Mouse (Mus musculus) bone marrow, adult 2 months (tissue): ENCODE results near the gene Tex45. TPM values are rescaled to one million over a fixed set of nuclear protein-coding genes. Genes with fewer than 3 reads are reported as not detected.
A peak's percentile ranks its signal among the peaks of the same experiment; 100 is the strongest.

Source experiments
- H3K27ac ChIP-seq: fragments of 200-500 bp; 2 replicates; pipeline ENCODE4 v1.5.1; 2012; ENCODE audit warnings: low read depth, mild to moderate bottlenecking, control low read depth, inconsistent platforms, low read length; ENCODE audit not compliant: control insufficient read depth, poor library complexity, insufficient read depth
- H3K4me1 ChIP-seq: fragments of 200-500 bp; 2 replicates; pipeline ENCODE4 v1.6.1; 2011; ENCODE audit warnings: low read length; ENCODE audit not compliant: control insufficient read depth, insufficient read depth
- H3K4me3 ChIP-seq: fragments of 200-500 bp; replicated peaks from 2 replicates; pipeline ENCODE3; 2011; ENCODE audit warnings: mild to moderate bottlenecking, low read depth, low read length, control low read depth; ENCODE audit not compliant: control insufficient read depth
- CTCF ChIP-seq: fragments of 200-500 bp; IDR thresholded peaks from 2 replicates; pipeline ENCODE4 v1.5.1; 2011; ENCODE audit warnings: low read length, control low read depth; ENCODE audit not compliant: control insufficient read depth, insufficient read depth
- POLR2A ChIP-seq: fragments of 200-500 bp; IDR thresholded peaks from 2 replicates; pipeline ENCODE4 v1.6.1; 2011; ENCODE audit warnings: low read depth, mild to moderate bottlenecking, control low read depth, low read length, borderline replicate concordance; ENCODE audit not compliant: control insufficient read depth
- WGBS: fragments of 180-500 bp; shearing (Covaris S2); methylation state at CpG from one replicate; pipeline ENCODE4 v1.1.7; 2018; 5-methylcytosine and 5-hydroxymethylcytosine counted together
- polyA plus RNA-seq: library from polyadenylated mRNA; stranded (reverse); fragments of >200 nt; gene quantifications from 2 replicates; pipeline ENCODE4 v1.2.4, GENCODE M21; 2011; ENCODE audit warnings: low replicate concordance; ENCODE audit not compliant: missing spikeins, insufficient read depth, insufficient read length

Tex45 gene
- polyA plus RNA-seq, 1 experiment = 1.00 TPM

DNA sequence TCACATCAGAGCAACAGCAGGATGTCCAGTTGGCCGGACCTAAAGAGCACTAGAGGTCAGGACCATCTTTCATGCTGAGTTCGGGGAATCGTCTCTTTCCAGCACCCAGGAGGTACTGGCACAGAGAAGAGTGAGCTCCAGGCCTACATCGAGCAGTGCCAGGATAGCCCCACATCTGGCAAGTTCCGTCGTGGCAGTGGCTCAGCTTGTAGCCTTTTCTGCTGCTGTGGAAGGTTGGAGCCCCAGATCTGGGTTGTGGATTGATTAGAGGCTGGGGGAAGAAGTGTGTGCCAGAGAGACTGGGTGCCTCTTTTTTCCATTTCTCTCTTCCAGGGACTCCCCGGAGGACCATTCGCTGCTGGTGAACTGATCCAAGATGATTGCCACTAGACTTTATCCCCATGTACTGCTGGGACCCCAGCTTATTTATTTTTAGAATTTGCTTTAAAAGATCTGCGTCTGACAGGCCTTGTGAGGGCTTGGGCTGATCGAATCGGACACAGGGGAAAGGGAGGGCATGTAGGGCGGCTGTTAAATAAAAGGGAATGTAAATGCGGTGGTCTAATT is 44.1 kb downstream of the Tex45 start:
- Histone ChIP-seq H3K27ac (no peak overlapping the region; the same call in 1 of the 2 replicates), H3K4me1 (no peaks in the 10 kb centered on the region; the same call in 1 of the 2 replicates), H3K4me3 (peak overlapping the region; percentile 80)
- WGBS = 43% methylated on average over 13 of the region's 13 CpGs
- TF ChIP-seq CTCF (no peak), POLR2A (no peak)

DNA sequence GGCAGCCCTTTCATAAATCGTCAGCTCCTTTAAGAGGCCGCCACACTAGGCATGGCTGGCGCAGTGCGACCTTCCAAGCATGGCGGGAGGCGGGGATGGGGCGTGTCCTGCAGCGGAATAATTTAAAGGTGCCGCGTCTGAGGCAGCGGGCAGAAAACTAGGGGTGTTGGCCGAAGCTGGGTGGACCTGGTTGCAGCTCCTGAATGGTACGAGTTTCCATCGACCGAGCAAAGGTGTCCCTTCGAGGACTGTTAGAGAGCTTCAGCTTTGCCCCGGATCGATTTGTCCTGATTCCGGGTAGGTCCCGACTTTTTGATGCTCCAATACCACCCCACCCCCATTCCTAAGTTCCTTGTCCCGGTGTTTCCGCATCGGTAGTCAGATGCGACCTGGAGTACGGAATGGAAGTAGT is 44.6 kb downstream of the Tex45 start, which contains the start of gene Pnpla6:
TSS of gene Pnpla6 (plus strand) at position 125 of the 412 bp plus-strand sequence.
- Histone ChIP-seq H3K27ac (peak within 1 kb of the TSS; percentile 44), H3K4me3 (peak within 1 kb of the TSS; percentile 80), H3K4me1 (no peaks in the 10 kb centered on the region; the same call in 1 of the 2 replicates)
- TF ChIP-seq POLR2A (peak; percentile 82; the same call in 1 of the 2 replicates), CTCF (no peak)
- under 1% methylated on average over 25 of the region's 25 CpGs for WGBS

DNA sequence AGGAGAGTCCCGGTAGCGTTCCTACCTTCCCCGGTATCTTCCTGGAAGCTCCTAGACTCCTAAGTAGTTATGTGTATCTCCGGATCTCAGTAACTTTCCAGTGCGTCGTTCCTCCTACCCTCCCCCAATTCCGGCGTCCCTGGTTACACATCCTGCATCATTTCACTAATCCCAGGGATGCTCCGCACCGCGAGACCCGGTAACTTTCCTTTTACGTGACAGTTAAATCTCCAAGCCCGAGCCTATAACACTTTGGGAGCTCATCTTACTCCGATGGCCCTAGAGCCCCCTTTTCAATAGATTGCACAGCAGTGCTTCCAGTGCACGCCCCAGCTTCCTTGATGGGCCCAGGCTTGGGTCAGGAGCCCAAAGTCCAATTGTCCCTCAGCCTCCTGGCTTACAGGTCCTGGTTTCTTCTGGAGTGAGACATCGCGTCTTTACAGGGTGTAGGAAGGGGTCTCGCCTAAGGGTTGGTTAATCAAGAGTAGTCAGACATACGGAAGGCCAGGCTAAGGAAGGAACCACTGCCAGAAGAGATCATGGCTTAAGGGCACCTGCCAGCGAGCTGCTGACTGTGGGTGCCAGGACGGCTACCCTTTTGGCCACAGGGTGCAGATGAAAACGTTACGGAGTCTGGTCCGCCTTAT is 45.2 kb downstream of the Tex45 start:
- Histone ChIP-seq H3K27ac (peak overlapping the region; percentile 44), H3K4me3 (peak overlapping the region; percentile 80), H3K4me1 (no peaks in the 10 kb centered on the region; the same call in 1 of the 2 replicates)
- WGBS = under 1% methylated on average over 25 of the region's 25 CpGs
- TF ChIP-seq CTCF (no peak), POLR2A (no peak)

DNA sequence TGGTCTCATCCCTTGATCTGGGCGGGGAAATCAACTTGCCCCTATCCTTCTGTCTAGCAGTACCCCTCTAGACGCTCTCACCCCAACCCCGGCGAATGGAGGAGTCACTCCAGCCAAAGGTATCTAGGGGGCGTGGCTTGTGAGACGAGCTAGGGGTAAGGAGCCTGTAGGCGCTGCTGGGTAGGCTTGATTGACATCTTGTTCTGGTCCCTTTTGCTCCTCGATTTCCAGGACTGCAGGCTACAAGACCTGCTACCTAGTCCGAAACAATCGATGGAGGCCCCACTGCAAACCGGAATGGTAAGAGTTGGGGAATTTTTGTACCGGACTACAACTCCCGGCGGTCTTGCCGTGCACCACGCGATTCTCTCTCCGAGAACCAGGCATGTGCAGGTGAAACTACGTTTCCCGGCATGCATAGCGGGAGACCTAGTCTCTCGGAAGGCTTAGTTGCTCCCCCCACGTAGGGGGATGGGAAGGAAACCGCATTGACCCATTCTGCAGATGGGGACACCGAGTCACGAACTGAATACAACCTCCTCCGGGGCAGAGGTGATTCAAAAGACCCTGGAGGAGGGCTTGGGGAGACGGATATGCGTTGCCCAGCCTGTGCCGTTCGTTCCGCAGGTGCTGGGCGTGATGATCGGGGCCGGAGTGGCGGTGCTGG is 45.9 kb downstream of the Tex45 start:
- Histone ChIP-seq H3K4me3 (peak overlapping the region; percentile 80), H3K27ac (peak overlapping the region; percentile 44), H3K4me1 (no peaks in the 10 kb centered on the region; the same call in 1 of the 2 replicates)
- TF ChIP-seq CTCF (no peak), POLR2A (peak; percentile 15; the same call in 1 of the 2 replicates)
- WGBS = under 1% methylated on average over 36 of the region's 36 CpGs

DNA sequence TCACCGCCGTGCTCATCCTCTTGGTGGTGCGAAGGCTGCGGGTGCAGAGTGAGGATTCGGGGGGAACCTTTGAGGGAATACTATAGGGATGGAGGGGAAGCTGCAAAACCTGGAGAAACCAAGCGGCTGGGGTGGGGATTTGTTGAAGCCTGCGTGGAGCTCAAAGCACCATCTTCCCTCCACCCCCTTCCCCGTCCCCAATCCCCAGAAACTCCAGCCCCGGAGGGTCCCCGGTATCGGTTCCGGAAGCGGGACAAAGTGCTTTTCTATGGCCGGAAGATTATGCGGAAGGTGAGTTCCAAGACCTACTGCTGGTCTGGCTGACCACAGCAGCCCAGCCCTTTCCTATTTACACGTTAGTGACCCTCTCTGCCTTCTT is 46.4 kb downstream of the Tex45 start:
- TF ChIP-seq CTCF (no peak), POLR2A (no peak)
- Histone ChIP-seq H3K27ac (peak overlapping the region; percentile 9; the same call in 1 of the 2 replicates), H3K4me1 (no peaks in the 10 kb centered on the region; the same call in 1 of the 2 replicates), H3K4me3 (peak overlapping the region; percentile 80)
- 1% methylated on average over 16 of the region's 16 CpGs for WGBS

DNA sequence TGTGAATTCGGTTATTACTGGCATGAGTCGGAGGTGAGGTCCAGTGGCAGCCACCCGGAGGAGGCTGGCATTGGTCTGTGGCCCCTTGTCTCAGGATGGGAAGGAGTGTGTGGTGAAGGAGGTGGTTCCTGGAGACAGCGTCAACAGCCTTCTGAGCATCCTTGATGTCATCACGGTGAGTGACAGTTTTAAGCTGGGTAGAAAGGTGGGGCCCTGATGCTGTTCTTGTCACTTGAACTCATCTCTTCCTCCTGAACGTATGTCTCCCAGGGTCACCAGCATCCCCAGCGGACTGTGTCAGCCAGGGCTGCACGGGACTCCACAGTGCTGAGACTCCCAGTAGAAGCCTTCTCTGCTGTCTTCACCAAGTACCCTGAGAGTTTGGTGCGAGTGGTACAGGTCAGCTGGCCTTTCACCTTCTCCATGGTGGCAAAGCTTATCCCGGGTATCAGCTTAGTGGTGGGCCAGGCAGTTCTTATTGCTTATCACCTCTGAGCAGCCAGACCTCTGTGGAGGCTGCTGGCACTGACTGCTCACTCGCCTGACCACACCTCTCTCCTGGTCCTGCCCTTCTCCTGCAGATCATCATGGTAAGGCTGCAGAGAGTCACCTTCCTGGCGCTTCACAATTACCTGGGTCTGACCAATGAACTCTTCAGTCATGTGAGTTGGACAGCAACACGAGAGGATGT is 51.5 kb downstream of the Tex45 start:
- no peak overlapping the region for H3K4me3 ChIP-seq

DNA sequence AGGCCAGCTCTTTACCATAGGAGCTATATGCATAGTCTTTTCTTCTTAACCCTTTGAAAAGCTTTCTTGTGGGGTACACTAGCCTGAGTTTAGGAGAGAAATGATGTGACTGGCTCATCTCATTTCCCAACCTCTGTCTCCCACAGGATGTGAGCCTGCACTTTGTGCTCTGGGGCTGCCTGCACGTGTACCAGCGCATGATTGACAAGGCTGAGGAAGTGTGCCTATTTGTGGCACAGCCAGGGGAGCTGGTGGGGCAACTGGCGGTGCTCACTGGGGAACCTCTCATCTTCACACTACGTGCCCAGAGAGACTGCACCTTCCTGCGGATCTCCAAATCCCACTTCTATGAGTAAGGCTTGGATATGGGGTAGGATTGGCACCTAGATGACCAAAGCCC is 60.2 kb downstream of the Tex45 start:
- no peaks in the 10 kb centered on the region for H3K4me1 ChIP-seq
- H3K27ac ChIP-seq = no peak overlapping the region
- no peak for TF ChIP-seq CTCF
- no peak overlapping the region for H3K4me3 ChIP-seq
- 62% methylated on average over 5 of the region's 5 CpGs for WGBS

More for the DNA sequence above, 51.5 kb downstream of the Tex45 start:
- Histone ChIP-seq H3K27ac (peak overlapping the region; percentile 86), H3K4me1 (no peaks in the 10 kb centered on the region; the same call in 1 of the 2 replicates)
- WGBS = 72% methylated on average over 13 of the region's 13 CpGs
- no peak for TF ChIP-seq CTCF
- TF ChIP-seq POLR2A = no peak

DNA sequence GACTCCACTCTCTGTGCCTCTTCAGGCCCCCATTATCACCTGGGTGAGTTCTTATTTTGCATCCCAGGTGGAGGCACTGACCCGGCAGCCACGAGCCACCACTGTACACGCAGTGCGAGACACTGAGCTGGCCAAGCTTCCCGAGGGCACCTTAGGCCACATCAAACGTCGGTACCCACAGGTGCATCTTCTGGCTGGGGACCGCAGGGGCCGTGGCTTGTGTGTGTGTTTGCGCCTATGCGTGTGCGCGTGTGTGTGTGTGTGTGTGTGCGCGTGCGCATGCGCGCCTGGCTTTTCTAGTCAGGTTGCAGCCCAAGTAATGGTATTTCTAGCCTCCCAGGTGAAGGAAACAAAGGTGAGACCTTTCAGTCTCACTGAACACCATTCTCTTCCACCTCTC is 61.3 kb downstream of the Tex45 start:
- H3K27ac ChIP-seq = no peak overlapping the region
- H3K4me3 ChIP-seq = no peak overlapping the region
- no peak for TF ChIP-seq CTCF
- no peak for TF ChIP-seq POLR2A
- no peaks in the 10 kb centered on the region for H3K4me1 ChIP-seq
- 92% methylated on average over 18 of the region's 18 CpGs for WGBS
